Mouse (Mus musculus): ENCODE data around the gene Tspan2.
A peak's percentile ranks its signal among the peaks of the same experiment; 100 is the strongest.

DNA sequence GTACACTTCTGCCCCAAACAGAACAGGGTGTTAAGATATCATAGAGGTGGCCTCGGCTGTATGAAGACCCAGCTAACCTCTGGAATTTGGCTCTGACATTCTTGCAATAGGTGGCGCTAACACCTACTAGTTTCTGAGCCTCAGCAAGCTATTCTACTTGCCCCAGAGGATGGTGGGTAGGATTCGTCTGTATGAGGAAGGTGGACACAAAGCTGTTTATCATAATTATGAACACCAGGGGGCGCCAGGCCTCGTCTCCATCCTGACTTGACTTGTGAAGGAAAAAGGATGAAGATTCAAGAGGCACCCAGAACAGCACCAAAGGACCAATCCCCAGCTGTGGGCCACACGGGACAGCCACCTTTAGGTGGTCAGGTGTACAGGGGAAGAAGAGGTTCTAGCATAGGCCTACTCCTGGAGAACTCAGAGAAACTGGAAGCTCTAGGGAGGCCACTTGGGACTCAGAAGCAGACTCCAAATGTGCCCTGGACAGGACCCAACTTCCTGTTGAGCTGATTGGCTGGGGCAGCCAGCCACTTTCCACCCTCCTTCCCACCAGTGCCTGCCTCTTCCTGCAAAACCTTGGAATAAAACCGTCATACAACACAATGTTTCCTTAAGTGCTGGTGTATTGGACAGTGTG, 32.3 kb upstream of the Tspan2 start:
- TF ChIP-seq CTCF (conservative IDR thresholded peaks at IDR 0.05; ENCODE audit: low read length) (peak; percentile 53), NANOG (IDR thresholded peaks at IDR 0.05; ENCODE audit: borderline replicate concordance, low read length) (no peak), POU5F1 (IDR thresholded peaks at IDR 0.05; ENCODE audit: borderline replicate concordance, low read length) (no peak)

Measured in E14TG2a.4 (cell line).